Mouse (Mus musculus): Measurements from ENCODE around the gene Ms4a5.

- TF ChIP-seq TCF3 (IDR thresholded peaks at IDR 0.05; ENCODE audit: insufficient read length, low read depth), result no peak
- no peak for TF ChIP-seq USF1 (IDR thresholded peaks at IDR 0.05; ENCODE audit: low read depth)
- TF ChIP-seq POLR2A (IDR thresholded peaks at IDR 0.05; ENCODE audit: insufficient read length, low read depth), result no peak
- no peak for TF ChIP-seq E2F4 (IDR thresholded peaks at IDR 0.05; ENCODE audit: insufficient read depth)
These were observed 15.3 kb upstream of the Ms4a5 start for GRCm38 (mm10) chr19:11298939-11299338.

All from myocyte (in vitro differentiated cells).